Mouse (Mus musculus) heart, postnatal 14 days (tissue): Measurements from ENCODE around the gene Sipa1l1. TPM values are rescaled to one million over a fixed set of nuclear protein-coding genes. Genes with fewer than 3 reads are reported as not detected.
A peak's percentile ranks its signal among the peaks of the same experiment; 100 is the strongest.

Experiments
- DNase-seq, 2 experiments: peaks; one replicate each; pipeline ENCODE4 v3.0.0; 2021 to 2022
- intact Hi-C: fragments of 180-260 bp; cut with DNase I; formaldehyde crosslinking; loops from one replicate; pipeline ENCODE4 v1.15.1; 2025
- total RNA-seq, 2 experiments: library from RNA; stranded (reverse); gene quantifications; 2 replicates each; pipeline ENCODE4 v1.2.3; 2021

Gene Sipa1l1
- total RNA-seq, 2 experiments from 2014 or later: 13.2 to 14.8 TPM

GRCm38 (mm10) chr12:82401440-82401839 lies 232.3 kb downstream of the Sipa1l1 start:
- DNase-seq: no peak
- intact Hi-C loops: no loop called here

- no peak for DNase-seq
- intact Hi-C loops: no loop called here
Measured at GRCm38 (mm10) chr12:82402635-82403034, 233.5 kb downstream of the Sipa1l1 start.

- intact Hi-C loops: no loop called here
Measured at GRCm38 (mm10) chr12:82407531-82408255, 238.6 kb downstream of the Sipa1l1 start.

GRCm38 (mm10) chr12:82408486-82408885 lies 239.4 kb downstream of the Sipa1l1 start:
- intact Hi-C loops: no loop called here
- DNase-seq: peak; percentile 68 to 77

More at GRCm38 (mm10) chr12:82407531-82408255, 238.6 kb downstream of the Sipa1l1 start:
- DNase-seq: no peak

GRCm38 (mm10) chr12:82409686-82410472 lies 240.8 kb downstream of the Sipa1l1 start:
- intact Hi-C loops: no loop called here

GRCm38 (mm10) chr12:82412291-82413032 lies 243.3 kb downstream of the Sipa1l1 start:
- peak; percentile 49 to 52 for DNase-seq
- intact Hi-C loops: no loop called here

More at GRCm38 (mm10) chr12:82409686-82410472, 240.8 kb downstream of the Sipa1l1 start:
- DNase-seq: no peak

- peak; percentile 69 to 77 for DNase-seq
- intact Hi-C loops: no loop called here
Measured at GRCm38 (mm10) chr12:82415690-82416364, 246.7 kb downstream of the Sipa1l1 start.

GRCm38 (mm10) chr12:82419027-82419426 lies 249.9 kb downstream of the Sipa1l1 start:
- DNase-seq: no peak
- intact Hi-C loops: no loop called here

GRCm38 (mm10) chr12:82424783-82425182 lies 255.7 kb downstream of the Sipa1l1 start:
- peak in 1 of 2 experiments; percentile 38 for DNase-seq
- intact Hi-C loops: no loop called here

GRCm38 (mm10) chr12:82425853-82426252 lies 256.7 kb downstream of the Sipa1l1 start:
- intact Hi-C loops: no loop called here

GRCm38 (mm10) chr12:82427416-82427815 lies 258.3 kb downstream of the Sipa1l1 start:
- intact Hi-C loops: no loop called here
- no peak for DNase-seq

More at GRCm38 (mm10) chr12:82425853-82426252, 256.7 kb downstream of the Sipa1l1 start:
- no peak for DNase-seq

- intact Hi-C loops: no loop called here
- DNase-seq: no peak
Measured at GRCm38 (mm10) chr12:82428466-82428865, 259.3 kb downstream of the Sipa1l1 start.

GRCm38 (mm10) chr12:82433311-82433710 lies 264.2 kb downstream of the Sipa1l1 start:
- intact Hi-C loops: no loop called here
- DNase-seq: no peak

GRCm38 (mm10) chr12:82434591-82434990 lies 265.5 kb downstream of the Sipa1l1 start:
- intact Hi-C loops: no loop called here
- DNase-seq: no peak

GRCm38 (mm10) chr12:82441479-82441878 lies 272.4 kb downstream of the Sipa1l1 start:
- DNase-seq: no peak
- intact Hi-C loops: no loop called here

GRCm38 (mm10) chr12:82446609-82447024 lies 277.5 kb downstream of the Sipa1l1 start:
- no peak for DNase-seq
- intact Hi-C loops: no loop called here

GRCm38 (mm10) chr12:82448129-82448815 lies 279.2 kb downstream of the Sipa1l1 start:
- no peak for DNase-seq
- intact Hi-C loops: no loop called here

GRCm38 (mm10) chr12:82452428-82452827 lies 283.3 kb downstream of the Sipa1l1 start:
- DNase-seq: no peak
- intact Hi-C loops: no loop called here

- DNase-seq: no peak
- intact Hi-C loops: no loop called here
Measured at GRCm38 (mm10) chr12:82454415-82454814, 285.3 kb downstream of the Sipa1l1 start.
